In the genomic region with DNA sequence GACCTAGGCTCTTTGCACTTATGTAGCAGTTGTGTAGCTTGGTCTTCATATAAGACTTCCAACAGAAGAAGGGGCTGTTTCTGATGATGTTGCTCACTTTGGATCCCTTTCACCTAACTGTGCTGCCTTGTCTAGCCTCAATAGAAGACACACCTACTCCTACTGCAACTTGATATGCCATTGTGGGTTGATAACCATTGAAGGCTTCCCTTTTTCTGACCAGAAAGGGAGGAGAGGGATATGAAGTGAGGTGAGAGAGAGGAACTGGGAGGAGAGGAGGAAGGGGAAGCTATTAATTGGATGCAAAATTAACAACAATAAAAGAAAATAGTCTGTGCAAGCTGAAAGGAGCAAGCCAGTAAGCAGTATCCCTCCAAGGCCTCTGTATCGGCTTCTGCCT, we compare ENCODE assay signal across 39 mouse cellular contexts. TPM values are rescaled to one million over a fixed set of nuclear protein-coding genes. Genes with fewer than 3 reads are reported as not detected.
"Had no signal": no experiment of that assay in that cellular context is flagged by ENCODE, and none has a peak within 500 bp of the region (broad histone marks: within the 10 kb centered on the region; RNA-seq: fewer than 3 reads in every experiment).

No protein-coding gene starts in this region.

- H3K27me3 ChIP-seq: embryonic facial prominence, embryonic 12.5 days; embryonic facial prominence, embryonic 13.5 days; embryonic facial prominence, embryonic 15.5 days; forebrain, embryonic 12.5 days; forebrain, embryonic 13.5 days; forebrain, embryonic 15.5 days had no signal

- H3K4me3 ChIP-seq: embryonic facial prominence, embryonic 10.5 days; embryonic facial prominence, embryonic 12.5 days; embryonic facial prominence, embryonic 13.5 days; embryonic facial prominence, embryonic 15.5 days; erythroblast, embryonic 14.5 days; forebrain, embryonic 10.5 days; forebrain, embryonic 12.5 days; forebrain, embryonic 13.5 days; forebrain, embryonic 15.5 days; gastrocnemius, adult 2 months; heart, adult 2 months had no signal

- H3K36me3 ChIP-seq: embryonic facial prominence, embryonic 10.5 days; embryonic facial prominence, embryonic 12.5 days; embryonic facial prominence, embryonic 13.5 days; embryonic facial prominence, embryonic 15.5 days; forebrain, embryonic 10.5 days; forebrain, embryonic 12.5 days; forebrain, embryonic 15.5 days had no signal

- H3K9ac ChIP-seq: embryonic facial prominence, embryonic 12.5 days; embryonic facial prominence, embryonic 13.5 days; embryonic facial prominence, embryonic 15.5 days; forebrain, embryonic 12.5 days; forebrain, embryonic 13.5 days; forebrain, embryonic 15.5 days; forebrain, postnatal 0 days had no signal

- H3K27ac ChIP-seq: embryonic facial prominence, embryonic 10.5 days; embryonic facial prominence, embryonic 12.5 days; embryonic facial prominence, embryonic 13.5 days; embryonic facial prominence, embryonic 15.5 days; forebrain, embryonic 10.5 days; forebrain, embryonic 12.5 days; forebrain, embryonic 13.5 days; forebrain, embryonic 15.5 days; gastrocnemius, adult 2 months; heart, adult 2 months had no signal

- H3K4me1 ChIP-seq: embryonic facial prominence, embryonic 10.5 days; embryonic facial prominence, embryonic 12.5 days; embryonic facial prominence, embryonic 13.5 days; embryonic facial prominence, embryonic 15.5 days; forebrain, embryonic 10.5 days; forebrain, embryonic 12.5 days; forebrain, embryonic 13.5 days; forebrain, embryonic 15.5 days had no signal

- ATAC-seq: forebrain, embryonic 13.5 days; forebrain, embryonic 14.5 days; forebrain, embryonic 15.5 days; forebrain, embryonic 16.5 days; forebrain, postnatal 0 days had no signal

- H3K9me3 ChIP-seq: embryonic facial prominence, embryonic 10.5 days; embryonic facial prominence, embryonic 12.5 days; embryonic facial prominence, embryonic 13.5 days; embryonic facial prominence, embryonic 15.5 days; forebrain, embryonic 10.5 days; forebrain, embryonic 12.5 days; forebrain, embryonic 13.5 days; forebrain, embryonic 15.5 days had no signal

- DNase-seq: cerebellum, adult 9-10 months; cerebellum, adult 9-11 months; cerebellum, postnatal 10 days; cerebellum, postnatal 14 days; cerebellum, postnatal 25 days; cerebellum, postnatal 36 days; embryo, embryonic 11 days; forebrain, postnatal 0 days; gastrocnemius, adult 2 months; gastrocnemius, postnatal 10 days; gastrocnemius, postnatal 14 days; gastrocnemius, postnatal 25 days; gastrocnemius, postnatal 36 days; heart, adult 11 months; heart, adult 18-20 months; heart, adult 2 months had no signal

- H3K4me2 ChIP-seq: embryonic facial prominence, embryonic 12.5 days; embryonic facial prominence, embryonic 13.5 days; embryonic facial prominence, embryonic 15.5 days; forebrain, embryonic 12.5 days; forebrain, embryonic 13.5 days; forebrain, embryonic 15.5 days had no signal

RNA-seq across cellular contexts. Expression of gene Hsd3b1, which starts 3.2 kb away (rescaled TPM):
- total RNA-seq: common myeloid progenitor, adult 5-6 weeks; forebrain, postnatal 0 days; gastrocnemius, adult 2 months; gastrocnemius, postnatal 10 days; gastrocnemius, postnatal 14 days; gastrocnemius, postnatal 25 days; gastrocnemius, postnatal 36 days; granulocyte monocyte progenitor cell, adult 5-6 weeks; heart, adult 18-20 months; heart, adult 2 months had no signal
- polyA plus RNA-seq: cortical plate, adult 2 months; embryonic facial prominence, embryonic 13.5 days; embryonic facial prominence, embryonic 14.5 days; embryonic facial prominence, embryonic 15.5 days; forebrain, embryonic 13.5 days; forebrain, embryonic 14.5 days; forebrain, embryonic 15.5 days; forebrain, embryonic 16.5 days; forebrain, postnatal 0 days; frontal cortex, adult 2 months; gonadal fat pad, adult 2 months had no signal

RNA-seq across cellular contexts. Expression of gene Hao2, which starts 30.2 kb away (rescaled TPM):
- total RNA-seq: common myeloid progenitor, adult 5-6 weeks; forebrain, postnatal 0 days; gastrocnemius, adult 2 months; gastrocnemius, adult 8-10 months; gastrocnemius, postnatal 10 days; gastrocnemius, postnatal 14 days; gastrocnemius, postnatal 25 days; gastrocnemius, postnatal 36 days; granulocyte monocyte progenitor cell, adult 5-6 weeks; heart, adult 18-20 months; heart, adult 2 months; heart, adult 8-10 months had no signal
- polyA plus RNA-seq: cortical plate, adult 2 months; embryonic facial prominence, embryonic 10.5 days; embryonic facial prominence, embryonic 11.5 days; embryonic facial prominence, embryonic 13.5 days; embryonic facial prominence, embryonic 14.5 days; embryonic facial prominence, embryonic 15.5 days; erythroblast, embryonic 14.5 days; forebrain, embryonic 10.5 days; forebrain, embryonic 11.5 days; forebrain, embryonic 14.5 days; forebrain, embryonic 15.5 days; forebrain, embryonic 16.5 days; forebrain, postnatal 0 days; frontal cortex, adult 2 months; heart, adult 2 months had no signal

RNA-seq across cellular contexts. Expression of gene Hsd3b6, which starts 48.6 kb away (rescaled TPM):
- total RNA-seq: common myeloid progenitor, adult 5-6 weeks; forebrain, postnatal 0 days; gastrocnemius, adult 18-20 months; gastrocnemius, adult 2 months; gastrocnemius, adult 8-10 months; gastrocnemius, postnatal 10 days; gastrocnemius, postnatal 14 days; gastrocnemius, postnatal 25 days; gastrocnemius, postnatal 36 days; gastrocnemius, postnatal 4 days; granulocyte monocyte progenitor cell, adult 5-6 weeks; heart, adult 18-20 months; heart, adult 2 months had no signal
- polyA plus RNA-seq: cortical plate, adult 2 months; frontal cortex, adult 2 months; gonadal fat pad, adult 2 months; heart, adult 2 months had no signal
